Mouse (Mus musculus) myocyte (in vitro differentiated cells): ENCODE data around the gene Rab25.

Experiments used
- CEBPB ChIP-seq: IDR thresholded peaks from 2 replicates; pipeline ENCODE4 v1.6.1; 2011; ENCODE audit warnings: mild to moderate bottlenecking, moderate library complexity; ENCODE audit not compliant: poor library complexity, insufficient read depth, severe bottlenecking
- E2F4 ChIP-seq: IDR thresholded peaks from one replicate; pipeline ENCODE4 v1.6.1; 2011; ENCODE audit warnings: mild to moderate bottlenecking, control low read depth, moderate library complexity; ENCODE audit not compliant: insufficient read depth
- MYOD1 ChIP-seq, 3 experiments: IDR thresholded peaks; one replicate each; pipeline ENCODE4 v1.6.1; 2011; ENCODE audit warnings: control low read depth in 2 of 3, low read depth in 2 of 3, mild to moderate bottlenecking in 2 of 3, moderate library complexity in 1 of 3; ENCODE audit not compliant: insufficient read length in 2 of 3, control insufficient read depth in 1 of 3
- MYOG ChIP-seq, 3 experiments: IDR thresholded peaks; one replicate each; pipeline ENCODE4 v1.6.1; 2011; ENCODE audit warnings: control low read depth in 2 of 3, low read depth in 2 of 3, mild to moderate bottlenecking in 2 of 3; ENCODE audit not compliant: insufficient read length in 2 of 3, control insufficient read depth in 1 of 3, insufficient read depth in 1 of 3
- POLR2A ChIP-seq: IDR thresholded peaks from one replicate; pipeline ENCODE4 v1.6.1; 2011; ENCODE audit warnings: low read depth, mild to moderate bottlenecking, control low read depth, moderate library complexity; ENCODE audit not compliant: insufficient read length
- SRF ChIP-seq: IDR thresholded peaks from one replicate; pipeline ENCODE4 v1.6.1; 2011; ENCODE audit warnings: low read depth; ENCODE audit not compliant: control insufficient read depth, insufficient read length
- TCF12 ChIP-seq: IDR thresholded peaks from one replicate; pipeline ENCODE4 v1.6.1; 2011; ENCODE audit warnings: mild to moderate bottlenecking, control low read depth; ENCODE audit not compliant: poor library complexity, insufficient read depth, severe bottlenecking
- USF1 ChIP-seq: IDR thresholded peaks from one replicate; pipeline ENCODE4 v1.6.1; 2011; ENCODE audit warnings: low read depth, mild to moderate bottlenecking, control low read depth, moderate library complexity

DNA sequence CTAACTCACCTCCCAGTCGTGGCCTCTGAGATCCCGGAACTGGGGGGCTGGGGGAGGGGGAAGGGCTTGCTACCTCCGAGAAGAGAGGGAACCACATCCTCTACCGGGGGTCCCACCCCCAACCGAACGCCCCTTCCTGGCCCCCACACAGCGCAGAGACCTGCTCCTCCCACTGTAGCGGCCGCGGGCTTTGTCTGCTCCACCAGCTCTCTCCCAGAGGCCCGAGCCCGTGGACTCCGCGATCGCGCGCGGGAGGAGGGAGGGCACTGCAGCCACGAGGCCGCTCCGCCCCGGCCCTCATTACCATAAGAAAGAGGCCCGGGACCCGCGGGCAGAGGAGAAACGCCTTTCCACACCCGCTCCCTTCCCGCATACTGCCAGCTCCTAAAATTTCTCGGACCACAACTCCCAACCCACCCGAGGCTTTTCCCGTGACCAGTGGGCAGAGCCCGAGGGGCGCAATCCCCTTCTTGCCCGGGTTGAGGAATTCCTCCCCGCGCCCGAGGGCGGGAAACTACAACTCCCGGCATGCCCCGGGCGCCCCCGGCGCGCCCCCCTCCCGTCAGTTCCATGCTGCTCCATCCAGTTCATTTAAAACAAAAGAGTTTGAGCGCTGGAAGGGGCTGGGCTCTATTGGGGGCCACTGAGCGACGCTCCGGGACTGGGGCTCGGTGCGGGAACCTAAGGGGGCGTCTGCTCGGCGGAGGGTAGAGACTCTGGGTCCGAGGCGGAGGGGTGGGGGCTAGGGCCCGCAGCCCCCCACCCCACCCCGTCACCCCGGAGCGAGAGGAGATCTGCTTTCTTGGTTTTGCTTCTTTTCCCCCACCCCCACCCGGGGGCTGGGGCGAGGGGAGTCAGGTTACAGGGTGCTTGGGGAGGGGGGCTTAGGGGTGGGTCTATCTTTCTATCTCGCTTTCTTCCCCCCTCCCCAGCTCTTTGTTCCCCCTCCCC, 16.5 kb downstream of the Rab25 start:
- TF ChIP-seq POLR2A (peak; percentile 64), E2F4 (no peak), CEBPB (no peak), MYOG (IDR thresholded peaks at IDR 0.05; ENCODE audit: control insufficient read depth in 1 of 3, insufficient read depth in 1 of 3, insufficient read length in 2 of 3, low read depth in 2 of 3) (no peak), TCF12 (no peak), USF1 (no peak), SRF (no peak), MYOD1 (IDR thresholded peaks at IDR 0.05; ENCODE audit: control insufficient read depth in 1 of 3, insufficient read length in 2 of 3, low read depth in 2 of 3) (no peak)
